Mouse (Mus musculus): ENCODE data around the gene Slc25a26. TPM values are rescaled to one million over a fixed set of nuclear protein-coding genes. Genes with fewer than 3 reads are reported as not detected.

The Slc25a26 gene
- polyA plus RNA-seq, 1 experiment from 2014 or later: 6.9 TPM

Small RNA genes lying within 50 kb of the gene (microRNA-seq; reads per million reads assigned to microRNA genes)
- gene Mir7041: not detected

Other genes with a start within 250 kb of the Slc25a26 start
- gene Magi1, start 216.4 kb upstream of the Slc25a26 start, polyA plus RNA-seq (2014; fragmentation: Nextera tagmentation; extraction: Ambion mirVana): 26.9 and 31.4 TPM in 2 replicates
- gene Lrig1, start 199.8 kb downstream of the Slc25a26 start, polyA plus RNA-seq (2014; fragmentation: Nextera tagmentation; extraction: Ambion mirVana): 20.6 and 25.2 TPM in 2 replicates